Mouse (Mus musculus): ENCODE measurements around the gene Pard3b. TPM values are rescaled to one million over a fixed set of nuclear protein-coding genes. Genes with fewer than 3 reads are reported as not detected.

Pard3b gene
- polyA plus RNA-seq, 1 experiment, result 5.6 TPM

DNA sequence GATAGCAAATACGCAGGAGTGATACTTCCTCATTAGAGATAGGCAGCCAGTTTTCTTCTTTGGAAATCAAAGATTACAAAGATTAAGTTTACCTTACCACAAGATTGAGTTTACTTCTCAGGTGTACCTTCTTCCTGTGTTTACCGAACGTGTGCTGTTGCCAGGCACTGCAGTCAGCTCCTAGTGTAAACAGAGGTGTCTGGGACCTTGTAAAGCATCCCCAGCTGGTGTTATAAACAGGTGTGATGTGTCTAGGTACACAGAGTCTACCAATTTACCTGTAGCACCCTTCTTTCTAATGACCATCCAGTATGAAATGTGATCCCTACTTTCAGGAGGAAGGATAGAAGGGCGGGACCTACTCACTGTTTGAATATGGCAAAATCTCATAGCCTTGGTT lies 410.0 kb downstream of the Pard3b start:
- H3K4me3 ChIP-seq (replicated peaks), result no peak overlapping the region

DNA sequence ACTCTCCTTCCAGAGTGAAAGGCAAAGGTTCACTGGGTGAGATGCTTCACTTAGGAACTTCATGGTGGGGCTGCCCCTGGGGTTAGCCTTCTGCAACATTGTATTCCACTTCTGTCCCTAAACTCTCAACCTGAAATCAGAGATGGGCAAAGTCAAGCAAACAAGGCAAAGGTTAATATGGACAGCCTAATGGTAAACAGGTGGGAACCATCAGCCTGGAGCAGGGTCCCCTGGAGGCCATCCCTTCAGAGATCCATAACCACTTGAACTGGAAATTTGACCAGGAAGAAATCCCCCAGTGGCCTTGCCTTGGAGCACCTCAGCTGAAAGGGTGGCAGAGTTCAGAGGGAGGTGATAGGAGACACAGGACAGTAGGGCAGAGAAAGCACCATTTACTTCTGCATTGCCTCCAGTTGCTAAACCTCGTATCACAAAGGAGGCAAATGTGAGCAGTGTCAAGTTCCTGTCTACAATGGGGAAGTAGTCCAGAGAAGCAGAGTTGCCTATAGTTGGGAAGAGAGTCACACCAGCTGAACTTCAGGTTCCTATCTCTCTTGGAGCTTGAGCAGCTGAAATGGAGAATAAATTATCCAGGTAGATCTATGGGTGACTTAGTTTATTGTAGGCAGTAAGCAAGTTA lies 412.7 kb downstream of the Pard3b start:
- Histone ChIP-seq H3K4me1 (no peaks in the 10 kb centered on the region), H3K27me3 (replicated peaks) (no peaks in the 10 kb centered on the region), H3K36me3 (replicated peaks; ENCODE audit: low read length) (no peaks in the 10 kb centered on the region), H3K9me3 (no peaks in the 10 kb centered on the region; the same call in 1 of the 2 replicates), H3K4me3 (replicated peaks) (no peak overlapping the region)
- TF ChIP-seq GATA1 (IDR thresholded peaks at IDR 0.05; ENCODE audit: borderline replicate concordance, low read length) (no peak), FLI1 (IDR thresholded peaks at IDR 0.05; ENCODE audit: low read length) (no peak)

More for the DNA sequence above, 410.0 kb downstream of the Pard3b start:
- Histone ChIP-seq H3K36me3 (replicated peaks; ENCODE audit: low read length) (no peaks in the 10 kb centered on the region), H3K4me1 (no peaks in the 10 kb centered on the region), H3K9me3 (peaks cover 3% of the 10 kb centered on the region; the same call in 1 of the 2 replicates), H3K27me3 (replicated peaks) (no peaks in the 10 kb centered on the region)
- no peak for TF ChIP-seq GATA1 (IDR thresholded peaks at IDR 0.05; ENCODE audit: borderline replicate concordance, low read length)
- TF ChIP-seq FLI1 (IDR thresholded peaks at IDR 0.05; ENCODE audit: low read length), result no peak

DNA sequence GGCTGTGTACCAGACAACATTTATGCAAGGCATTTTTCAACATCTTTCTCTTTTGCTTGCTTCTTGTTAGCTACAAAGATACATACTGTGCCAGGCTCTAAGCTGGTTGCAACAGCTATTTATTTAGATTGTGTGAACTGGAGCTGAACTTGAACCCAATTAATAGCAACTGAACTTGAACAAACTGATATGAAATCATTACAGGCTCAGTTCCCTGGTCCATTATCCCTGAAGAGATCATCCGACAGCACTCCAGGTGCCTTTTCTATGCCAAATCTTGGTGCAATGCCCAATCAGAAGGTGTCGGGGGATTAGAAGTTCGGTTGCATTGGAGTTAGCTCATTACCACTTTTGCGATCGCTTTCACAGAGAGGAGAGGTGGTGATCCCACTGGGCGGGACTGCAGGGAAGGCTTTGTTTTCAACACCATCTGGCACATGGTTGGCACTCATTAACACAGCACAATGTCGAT lies 414.6 kb downstream of the Pard3b start:
- Histone ChIP-seq H3K36me3 (replicated peaks; ENCODE audit: low read length) (no peaks in the 10 kb centered on the region), H3K9me3 (no peaks in the 10 kb centered on the region; the same call in 1 of the 2 replicates), H3K4me1 (no peaks in the 10 kb centered on the region), H3K27me3 (replicated peaks) (no peaks in the 10 kb centered on the region), H3K4me3 (replicated peaks) (no peak overlapping the region)
- TF ChIP-seq GATA1 (IDR thresholded peaks at IDR 0.05; ENCODE audit: borderline replicate concordance, low read length), result no peak
- TF ChIP-seq FLI1 (IDR thresholded peaks at IDR 0.05; ENCODE audit: low read length), result no peak

DNA sequence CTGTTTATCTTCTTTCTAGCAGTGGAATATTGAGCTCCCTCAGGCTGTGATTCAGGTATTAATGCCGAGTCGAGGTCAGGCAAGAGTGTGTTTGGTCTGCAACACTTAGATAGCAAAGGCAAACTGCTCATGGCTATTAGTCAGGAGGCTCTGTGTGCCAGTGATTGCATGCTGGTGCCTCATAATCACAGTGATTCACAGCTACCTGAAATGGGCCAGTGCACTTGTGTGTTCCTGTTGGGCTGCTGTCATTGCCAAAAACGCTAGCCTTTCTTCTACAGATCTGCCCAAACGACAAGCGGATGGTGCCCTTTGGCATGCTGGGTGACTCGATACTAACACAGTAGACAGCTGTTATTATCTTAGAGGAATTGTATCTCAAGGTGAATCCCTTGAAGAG lies 416.7 kb downstream of the Pard3b start:
- H3K4me1 ChIP-seq, result no peaks in the 10 kb centered on the region
- no peaks in the 10 kb centered on the region; the same call in 1 of the 2 replicates for H3K9me3 ChIP-seq
- H3K27me3 ChIP-seq (replicated peaks), result no peaks in the 10 kb centered on the region
- no peak overlapping the region for H3K4me3 ChIP-seq (replicated peaks)
- TF ChIP-seq FLI1 (IDR thresholded peaks at IDR 0.05; ENCODE audit: low read length) (no peak), GATA1 (IDR thresholded peaks at IDR 0.05; ENCODE audit: borderline replicate concordance, low read length) (no peak)
- no peaks in the 10 kb centered on the region for H3K36me3 ChIP-seq (replicated peaks; ENCODE audit: low read length)

DNA sequence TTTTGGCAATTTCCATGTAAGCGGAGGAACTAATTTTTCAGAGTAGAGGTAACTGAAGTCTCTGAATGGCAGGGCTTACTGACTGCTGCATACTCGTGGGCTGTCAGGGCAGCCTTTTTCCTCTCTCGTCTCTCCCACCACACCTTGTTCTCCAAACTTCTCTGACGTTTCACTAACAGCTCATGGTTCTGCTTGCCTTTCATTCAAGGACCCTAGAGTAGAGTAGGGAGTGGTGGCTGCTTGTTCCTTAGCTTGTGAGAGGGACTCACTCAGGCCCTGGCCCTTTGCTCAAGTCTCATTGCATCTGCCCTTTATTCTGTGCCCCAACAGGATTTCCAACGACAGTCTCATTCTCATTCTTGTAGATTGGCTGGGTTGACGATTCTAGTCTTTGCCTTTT lies 432.0 kb downstream of the Pard3b start:
- H3K36me3 ChIP-seq (replicated peaks; ENCODE audit: low read length), result no peaks in the 10 kb centered on the region
- H3K27me3 ChIP-seq (replicated peaks), result no peaks in the 10 kb centered on the region
- peaks cover 10% of the 10 kb centered on the region for H3K9me3 ChIP-seq
- H3K4me3 ChIP-seq (replicated peaks), result no peak overlapping the region
- H3K4me1 ChIP-seq, result no peaks in the 10 kb centered on the region
- no peak for TF ChIP-seq GATA1 (IDR thresholded peaks at IDR 0.05; ENCODE audit: borderline replicate concordance, low read length)
- no peak for TF ChIP-seq FLI1 (IDR thresholded peaks at IDR 0.05; ENCODE audit: low read length)

DNA sequence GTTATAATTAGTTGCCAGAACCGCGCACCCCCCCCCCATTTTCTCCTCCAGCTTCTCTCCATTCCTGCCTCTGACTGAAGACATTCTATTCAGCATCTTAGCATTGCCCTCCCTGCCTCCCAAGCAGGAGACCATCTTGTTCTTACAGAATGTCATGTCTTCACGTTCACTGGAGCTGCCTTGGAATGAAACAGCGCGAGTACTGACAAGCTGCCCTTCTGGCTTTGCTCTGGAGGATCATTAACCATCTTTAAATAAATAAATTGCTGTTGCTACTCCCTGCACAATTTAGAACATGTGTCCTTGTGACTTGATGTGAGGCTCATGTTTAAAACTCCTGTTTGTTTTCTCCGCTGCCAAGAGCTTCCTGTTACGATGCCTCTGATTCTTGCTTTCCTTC lies 432.5 kb downstream of the Pard3b start:
- TF ChIP-seq FLI1 (IDR thresholded peaks at IDR 0.05; ENCODE audit: low read length), result no peak
- no peak for TF ChIP-seq GATA1 (IDR thresholded peaks at IDR 0.05; ENCODE audit: borderline replicate concordance, low read length)
- no peak overlapping the region for H3K4me3 ChIP-seq (replicated peaks)
- no peaks in the 10 kb centered on the region for H3K27me3 ChIP-seq (replicated peaks)
- H3K9me3 ChIP-seq, result peaks cover 10% of the 10 kb centered on the region
- H3K4me1 ChIP-seq, result no peaks in the 10 kb centered on the region
- peaks cover under 1% of the 10 kb centered on the region for H3K36me3 ChIP-seq (replicated peaks; ENCODE audit: low read length)

DNA sequence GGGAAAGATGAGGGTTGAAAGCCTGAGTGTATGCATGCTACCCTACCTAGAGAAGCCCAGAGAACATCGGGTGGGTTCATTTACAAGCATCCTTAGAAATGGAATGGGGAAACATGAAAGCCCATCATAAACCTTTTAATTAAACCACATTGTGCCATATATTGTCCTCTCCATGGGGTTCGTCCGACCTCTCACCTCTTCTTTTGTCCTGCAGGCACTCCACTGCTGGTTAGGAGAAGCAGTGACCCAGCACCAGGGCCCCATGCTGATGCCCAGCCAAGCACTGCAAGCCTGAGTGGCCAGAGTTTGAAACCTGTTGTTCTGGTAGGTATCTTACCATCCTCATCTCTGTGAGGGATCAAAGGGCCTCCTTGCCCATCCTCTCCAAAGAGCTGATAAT lies 437.5 kb downstream of the Pard3b start:
- no peaks in the 10 kb centered on the region for H3K27me3 ChIP-seq (replicated peaks)
- peaks cover 3% of the 10 kb centered on the region for H3K36me3 ChIP-seq (replicated peaks; ENCODE audit: low read length)
- no peak overlapping the region for H3K4me3 ChIP-seq (replicated peaks)
- TF ChIP-seq GATA1 (IDR thresholded peaks at IDR 0.05; ENCODE audit: borderline replicate concordance, low read length), result no peak
- TF ChIP-seq FLI1 (IDR thresholded peaks at IDR 0.05; ENCODE audit: low read length), result no peak
- 0 out of 2 replicates have a peak, but pooled peaks cover 3% of the 10 kb centered on the region for H3K9me3 ChIP-seq
- H3K4me1 ChIP-seq, result no peaks in the 10 kb centered on the region

DNA sequence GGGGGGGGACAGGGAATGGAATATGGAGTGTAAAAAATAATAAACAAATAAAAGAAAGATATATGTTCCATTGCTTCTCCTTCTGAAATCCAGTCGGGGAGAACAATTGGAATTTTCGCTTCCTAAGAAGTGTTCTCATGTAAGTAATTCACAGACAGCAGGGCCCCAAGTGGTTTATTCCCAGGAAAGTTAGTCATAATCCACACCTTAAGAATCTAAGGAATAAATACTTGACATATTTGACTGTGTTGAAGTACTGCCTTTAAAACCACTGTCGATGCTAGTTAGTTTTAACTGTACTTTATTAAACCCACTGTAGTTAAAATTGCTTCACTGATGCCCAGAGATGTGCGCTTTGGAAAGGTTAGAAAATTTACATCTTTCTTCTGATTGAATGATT lies 442.5 kb downstream of the Pard3b start:
- TF ChIP-seq GATA1 (IDR thresholded peaks at IDR 0.05; ENCODE audit: borderline replicate concordance, low read length), result no peak
- TF ChIP-seq FLI1 (IDR thresholded peaks at IDR 0.05; ENCODE audit: low read length), result no peak
- H3K36me3 ChIP-seq (replicated peaks; ENCODE audit: low read length), result peaks cover 3% of the 10 kb centered on the region

DNA sequence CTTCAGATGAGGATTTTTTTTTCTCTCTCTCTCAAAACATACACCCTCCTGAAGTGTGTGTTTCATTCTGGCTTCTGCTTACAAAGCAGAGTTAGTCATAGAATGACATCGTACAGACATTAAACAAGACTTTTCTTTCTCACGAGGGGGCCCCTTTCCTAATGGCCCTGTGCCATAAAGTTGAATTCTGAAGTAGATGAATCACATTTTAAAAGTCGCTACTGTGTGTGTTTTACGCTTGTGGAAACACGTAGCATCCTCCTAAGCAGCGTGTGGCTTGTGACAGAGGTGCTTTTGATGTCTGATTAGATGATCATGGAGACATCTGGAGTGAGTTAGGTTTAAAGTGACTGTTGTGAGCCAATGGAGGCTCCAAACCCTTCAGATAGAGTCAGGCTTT lies 447.4 kb downstream of the Pard3b start:
- H3K36me3 ChIP-seq (replicated peaks; ENCODE audit: low read length), result no peaks in the 10 kb centered on the region
- H3K4me1 ChIP-seq, result no peaks in the 10 kb centered on the region
- TF ChIP-seq GATA1 (IDR thresholded peaks at IDR 0.05; ENCODE audit: borderline replicate concordance, low read length) (no peak), FLI1 (IDR thresholded peaks at IDR 0.05; ENCODE audit: low read length) (no peak)
- H3K27me3 ChIP-seq (replicated peaks), result no peaks in the 10 kb centered on the region
- no peaks in the 10 kb centered on the region for H3K9me3 ChIP-seq
- H3K4me3 ChIP-seq (replicated peaks), result no peak overlapping the region

More for the DNA sequence above, 442.5 kb downstream of the Pard3b start:
- H3K4me3 ChIP-seq (replicated peaks), result no peak overlapping the region
- 0 out of 2 replicates have a peak, but pooled peaks cover 3% of the 10 kb centered on the region for H3K9me3 ChIP-seq
- no peaks in the 10 kb centered on the region for H3K27me3 ChIP-seq (replicated peaks)
- H3K4me1 ChIP-seq, result no peaks in the 10 kb centered on the region

DNA sequence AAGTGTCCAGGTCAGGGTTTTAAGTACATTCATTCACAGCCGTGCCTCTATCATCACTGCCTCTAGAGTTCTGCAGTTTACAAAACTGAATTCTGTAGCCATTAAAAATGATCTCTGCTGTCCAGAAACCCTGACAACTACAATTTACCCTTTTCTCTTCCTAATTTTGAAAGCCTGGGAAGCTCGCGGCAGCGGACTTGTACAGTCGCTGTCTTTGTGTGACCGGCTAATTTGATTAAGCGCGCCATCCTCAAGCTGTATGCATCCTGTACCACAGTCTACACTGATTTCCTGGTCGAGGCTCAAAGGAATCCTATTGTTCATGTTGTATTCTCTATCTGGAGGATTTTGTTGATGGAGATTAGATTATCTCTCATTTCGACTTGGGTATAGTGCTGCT lies 448.8 kb downstream of the Pard3b start:
- Histone ChIP-seq H3K36me3 (replicated peaks; ENCODE audit: low read length) (no peaks in the 10 kb centered on the region), H3K27me3 (replicated peaks) (no peaks in the 10 kb centered on the region), H3K4me3 (replicated peaks) (no peak overlapping the region), H3K9me3 (no peaks in the 10 kb centered on the region), H3K4me1 (no peaks in the 10 kb centered on the region)
- TF ChIP-seq GATA1 (IDR thresholded peaks at IDR 0.05; ENCODE audit: borderline replicate concordance, low read length), result no peak
- TF ChIP-seq FLI1 (IDR thresholded peaks at IDR 0.05; ENCODE audit: low read length), result no peak

Data from megakaryocyte, embryonic 14.5 days (primary cell).